Mouse (Mus musculus) WW6 (cell line): Measurements from ENCODE around the gene Stim2.
A peak's percentile ranks its signal among the peaks of the same experiment; 100 is the strongest.

Experiments used
- DNase-seq: peaks from one replicate; pipeline ENCODE4 v3.0.0-alpha.2; 2013; ENCODE audit warnings: low read depth, low spot score

The Stim2 gene

DNA sequence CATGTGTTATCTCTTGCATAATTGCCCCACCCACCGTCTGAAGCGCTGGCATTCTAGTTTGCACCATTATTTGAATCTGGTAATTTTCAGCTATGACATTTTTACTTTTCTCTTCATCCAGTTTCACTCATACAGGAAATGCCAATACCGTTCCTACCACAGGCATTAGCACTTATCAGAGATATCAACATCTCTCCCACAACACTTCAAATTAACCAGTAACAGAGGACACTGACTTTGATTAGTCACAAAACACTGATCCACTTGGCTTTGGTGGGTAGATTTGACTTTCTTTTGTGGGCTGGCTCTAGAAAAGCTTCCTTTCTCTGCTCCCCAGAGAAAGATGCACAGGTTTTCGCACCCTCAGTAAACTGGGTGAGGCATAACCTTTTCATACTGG, 3.7 kb upstream of the Stim2 start:
- DNase-seq, result no peak

DNA sequence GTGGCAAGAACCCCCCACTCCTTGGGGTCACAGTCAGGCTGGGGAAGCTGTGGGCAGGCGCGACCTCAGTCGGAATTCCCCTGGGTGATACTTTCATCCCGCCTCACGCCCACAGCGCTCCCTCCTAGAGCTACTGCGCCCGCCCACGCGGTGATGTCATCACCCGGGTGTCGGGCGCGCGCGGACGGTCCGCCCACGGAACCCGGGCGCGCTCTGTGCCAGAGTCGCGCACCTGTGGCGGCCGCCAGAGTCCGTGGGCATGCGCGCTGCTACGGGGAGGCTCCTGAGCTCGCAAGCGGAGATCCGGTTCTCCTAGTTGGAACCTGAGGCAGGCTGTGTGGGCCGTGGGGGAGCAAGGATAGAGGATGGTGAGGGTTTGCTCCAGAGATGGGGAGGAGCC, 3.0 kb upstream of the Stim2 start:
- DNase-seq, result peak; percentile 47

DNA sequence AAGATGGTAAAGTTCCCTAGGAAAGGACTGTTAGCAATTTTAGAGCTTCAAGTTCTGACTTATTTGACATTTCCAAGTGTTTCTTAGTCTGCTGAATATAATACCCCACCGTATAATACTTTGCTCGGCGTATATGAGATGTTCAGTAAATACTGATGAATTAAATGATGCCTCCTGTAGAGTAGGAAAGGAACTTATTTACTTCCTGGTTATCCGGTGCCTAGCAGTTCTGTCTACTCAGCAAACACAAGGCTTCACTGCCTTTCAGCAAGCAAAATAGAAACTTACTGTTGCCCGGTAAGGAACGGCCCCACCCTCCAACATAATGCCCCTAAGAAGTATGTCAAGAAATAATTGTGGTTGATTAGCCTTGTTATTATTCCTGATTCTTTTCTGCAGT, 1.5 kb upstream of the Stim2 start:
- DNase-seq, result no peak

DNA sequence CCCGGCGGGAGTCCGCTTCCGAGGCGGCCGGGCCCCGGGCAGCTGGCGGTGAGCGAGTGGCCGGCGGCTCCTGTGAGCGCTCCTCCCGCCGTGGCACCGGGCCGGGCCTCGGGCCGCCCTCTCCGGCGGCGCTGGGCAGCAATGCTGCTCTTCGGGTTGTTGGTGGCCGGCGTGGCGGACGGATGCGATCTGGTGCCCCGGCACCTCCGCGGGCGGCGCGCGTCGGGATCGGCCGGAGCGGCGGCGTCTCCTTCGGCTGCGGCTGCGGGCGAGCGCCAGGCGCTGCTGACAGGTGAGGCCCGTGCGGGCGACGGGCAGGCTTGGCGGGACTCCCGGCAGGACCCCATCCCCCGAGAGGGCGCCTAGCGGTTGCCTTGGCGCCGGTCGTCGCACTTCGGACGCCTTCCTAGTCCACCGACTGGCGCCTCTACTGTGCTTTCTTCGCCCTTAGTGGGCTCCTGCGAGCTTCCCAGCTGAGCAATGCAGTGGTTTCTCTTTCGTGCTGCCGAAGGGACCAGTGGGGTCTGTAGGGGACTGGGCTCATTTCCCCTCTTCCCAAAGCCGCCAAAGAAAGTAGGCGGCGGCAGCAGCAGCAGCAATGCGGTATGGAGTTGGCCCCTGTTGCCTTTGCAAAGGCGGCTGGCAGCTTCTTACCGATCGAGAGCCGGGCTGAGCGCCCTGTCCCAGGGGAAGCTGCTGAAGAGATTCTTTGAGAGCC, 603 bp downstream of the Stim2 start:
- peak; percentile 26 for DNase-seq

DNA sequence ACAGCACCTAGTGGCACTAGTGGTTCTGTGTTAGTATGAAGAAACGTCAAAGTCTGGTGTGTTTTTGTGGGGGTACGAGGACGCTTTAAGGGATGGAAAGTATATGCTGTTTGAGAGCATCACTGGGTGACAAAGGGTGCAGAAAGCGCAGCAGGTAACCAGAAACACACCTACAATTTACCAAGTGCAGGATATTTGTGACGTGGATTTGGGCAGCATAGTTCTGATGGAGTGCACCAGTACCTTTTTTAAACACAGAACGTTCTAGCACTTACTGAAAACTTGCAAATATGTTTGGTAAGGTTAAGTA, 1.1 kb downstream of the Stim2 start:
- DNase-seq, result no peak

DNA sequence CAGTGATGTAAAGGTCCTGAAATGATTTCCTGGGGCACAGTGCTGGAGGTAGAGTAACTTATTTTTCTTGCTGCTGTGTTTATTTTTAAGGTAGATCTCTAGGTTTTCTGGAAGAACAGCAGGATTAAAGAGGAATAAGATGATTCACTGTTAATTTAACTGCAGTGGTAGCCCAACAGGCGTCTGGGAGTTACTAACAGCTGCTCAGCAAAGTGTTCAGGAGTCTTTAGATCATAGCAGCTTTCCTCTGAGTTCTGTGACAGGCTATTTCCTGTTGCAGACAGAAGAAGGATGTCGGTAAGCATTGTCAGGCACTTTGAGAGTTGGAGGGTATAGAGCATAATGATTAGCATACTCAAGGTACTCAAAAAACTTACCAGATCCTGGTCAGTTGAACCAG, 1.5 kb downstream of the Stim2 start:
- DNase-seq, result no peak

DNA sequence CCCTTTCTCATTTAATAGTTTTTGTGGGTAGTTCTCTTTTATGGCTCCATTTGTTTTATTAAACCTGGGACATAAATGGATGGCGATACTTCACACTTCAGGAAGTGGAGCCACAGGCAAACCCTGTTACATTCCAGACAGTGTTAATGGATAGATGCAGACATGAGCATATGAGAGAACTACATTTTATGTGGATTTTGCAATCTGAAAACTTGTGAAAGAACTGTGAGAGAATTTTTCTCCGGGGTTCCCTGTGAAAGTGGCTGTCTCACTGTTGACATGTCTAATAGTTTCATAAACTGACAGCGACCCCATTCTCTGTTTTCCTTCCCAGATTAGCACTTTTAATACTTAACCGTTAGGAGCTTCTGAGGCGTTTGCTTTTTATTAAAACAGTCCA, 2.7 kb downstream of the Stim2 start:
- DNase-seq, result no peak

DNA sequence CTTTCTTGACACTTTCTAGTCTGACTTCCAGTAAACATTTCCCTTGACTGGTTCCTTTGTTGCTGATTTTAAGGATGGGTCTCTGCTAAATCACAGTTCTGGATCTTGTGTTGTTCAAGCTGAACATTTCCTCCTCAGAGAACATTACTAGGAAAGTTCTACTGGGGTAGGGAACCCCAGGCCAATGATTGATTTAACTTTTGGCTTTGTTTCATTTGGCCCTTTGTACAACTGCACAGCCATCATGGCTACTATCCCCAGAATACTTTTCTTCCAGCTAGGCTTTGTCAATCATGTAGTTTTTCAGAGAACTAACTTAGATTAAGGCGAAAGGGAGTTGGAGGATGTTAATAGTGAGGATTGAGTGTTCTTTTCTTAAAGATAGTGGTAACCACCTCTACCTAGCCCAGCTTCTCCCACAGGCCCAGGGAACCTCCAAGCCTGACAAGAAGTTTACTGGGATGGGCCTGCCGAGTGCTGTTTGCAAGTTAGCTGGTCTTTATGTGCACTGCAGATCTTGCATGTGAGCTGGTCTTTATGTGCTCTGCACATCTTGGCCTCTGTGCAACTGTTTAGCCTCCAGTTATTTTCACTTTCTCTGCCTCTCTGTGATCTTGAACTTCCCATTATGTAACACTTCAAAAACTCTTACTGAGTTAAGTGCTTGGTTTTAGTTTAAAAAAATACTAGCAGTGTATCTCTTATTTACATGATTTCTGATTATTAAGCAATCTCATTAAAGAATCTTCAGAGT, 7.0 kb downstream of the Stim2 start:
- DNase-seq, result no peak

DNA sequence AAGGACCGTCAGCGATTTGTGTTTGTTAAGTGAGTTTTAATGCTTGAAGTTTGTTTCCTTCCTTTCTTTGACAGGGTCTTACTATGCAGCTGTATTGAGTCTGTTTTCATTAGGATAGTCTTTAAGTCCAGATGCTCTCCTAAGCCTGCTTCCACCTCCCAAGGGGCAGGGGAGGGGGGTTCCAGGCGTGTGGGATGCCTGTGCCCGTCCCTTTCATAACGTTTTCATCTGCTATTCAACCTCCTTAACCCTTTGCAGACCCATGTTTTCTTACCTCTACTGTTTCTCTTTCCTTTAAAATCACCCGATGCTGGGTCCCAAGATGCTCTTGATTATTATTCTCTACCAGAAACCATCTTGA, 7.5 kb downstream of the Stim2 start:
- no peak for DNase-seq

DNA sequence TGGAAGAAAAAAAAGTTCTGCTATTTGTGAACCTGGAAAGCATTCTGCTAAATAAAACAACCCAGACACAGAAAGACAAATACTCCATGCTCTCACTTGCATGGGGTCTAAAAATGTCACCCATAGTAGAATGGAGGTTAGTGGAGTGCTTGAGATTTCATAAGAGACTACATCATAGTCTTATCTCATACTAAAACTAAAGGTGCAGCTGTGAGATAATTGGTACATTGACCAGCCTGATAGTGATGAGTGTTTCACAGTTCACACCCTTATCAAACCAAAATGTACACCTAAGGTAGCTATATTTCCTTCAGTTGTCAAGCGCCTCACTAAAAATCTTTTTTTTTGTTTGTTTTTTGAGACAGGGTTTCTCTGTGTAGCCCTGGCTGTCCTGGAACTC, 8.5 kb downstream of the Stim2 start:
- no peak for DNase-seq

DNA sequence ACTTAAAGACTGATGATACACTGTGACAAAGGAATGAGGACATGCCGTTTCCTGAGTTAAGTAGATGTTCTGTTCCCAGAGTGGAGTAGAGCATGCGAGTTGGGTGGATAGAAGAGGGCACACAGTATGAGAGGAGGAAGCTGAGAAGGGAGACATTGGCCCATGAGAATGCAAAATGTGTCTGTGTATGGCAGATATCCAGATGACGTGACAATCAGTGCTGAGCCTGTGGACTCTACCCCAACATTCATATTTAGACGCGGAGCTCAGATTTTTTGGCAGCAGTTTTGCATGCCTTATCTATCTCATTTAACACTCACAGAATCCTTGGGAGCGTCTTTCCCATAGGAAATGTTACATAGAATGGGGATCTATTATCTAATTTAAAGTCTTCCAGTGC, 9.3 kb downstream of the Stim2 start:
- DNase-seq, result no peak

DNA sequence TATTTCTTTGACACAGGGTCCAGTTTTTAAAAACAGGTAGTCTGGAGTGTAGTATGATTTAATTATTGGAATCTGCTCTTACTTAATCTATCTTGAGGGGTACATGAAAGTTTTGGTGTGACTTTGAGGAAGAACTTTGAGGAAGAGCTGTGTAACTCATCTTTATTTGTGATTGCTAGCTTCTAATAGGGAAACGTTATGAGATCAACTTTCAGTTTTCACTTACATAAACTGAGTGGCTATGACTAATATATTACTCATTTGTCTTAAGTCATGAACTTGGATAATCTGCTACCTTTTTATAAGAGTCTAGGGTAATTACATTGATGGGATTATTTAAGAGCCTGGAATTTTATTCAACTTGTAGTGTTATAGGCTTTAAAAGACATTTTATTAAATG, 15.0 kb downstream of the Stim2 start:
- DNase-seq, result no peak

DNA sequence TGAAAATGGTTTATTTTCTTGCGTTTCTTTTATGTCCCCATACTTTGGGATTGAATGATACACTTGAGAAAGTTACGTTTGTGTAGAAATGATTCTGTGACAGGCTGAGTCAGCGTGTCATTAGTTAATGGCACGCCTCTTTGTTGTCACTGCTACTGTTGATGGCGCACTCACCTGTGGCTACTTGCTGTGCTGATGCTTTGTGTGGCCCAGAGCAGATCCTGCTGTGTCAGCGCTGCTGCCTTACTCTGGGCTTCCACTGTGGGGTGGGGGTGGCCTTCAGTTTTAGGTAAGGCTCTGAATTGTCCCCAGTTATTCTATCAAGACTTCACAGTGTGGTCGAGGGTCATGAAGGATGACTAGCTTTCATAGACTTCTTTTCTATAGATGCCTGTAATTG, 18.8 kb downstream of the Stim2 start:
- DNase-seq, result no peak

DNA sequence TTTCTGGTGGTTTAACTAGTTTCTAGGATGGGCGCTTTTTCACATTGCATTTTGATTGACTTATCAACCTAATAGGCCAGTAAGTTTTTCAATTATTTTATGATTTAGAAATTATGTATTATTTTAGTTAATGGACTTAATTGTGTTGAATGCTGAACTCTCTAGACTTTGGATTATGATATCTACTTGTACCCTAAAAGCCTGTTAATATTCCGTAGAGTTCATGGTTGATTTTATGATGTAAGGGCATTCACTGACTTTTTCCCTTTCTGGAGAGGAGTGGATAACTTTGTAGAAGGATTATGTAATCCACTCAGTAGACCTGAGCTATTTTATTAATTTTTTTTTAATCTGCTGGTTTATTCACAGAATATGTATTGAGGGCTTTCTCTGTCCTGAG, 20.6 kb downstream of the Stim2 start:
- DNase-seq, result no peak

DNA sequence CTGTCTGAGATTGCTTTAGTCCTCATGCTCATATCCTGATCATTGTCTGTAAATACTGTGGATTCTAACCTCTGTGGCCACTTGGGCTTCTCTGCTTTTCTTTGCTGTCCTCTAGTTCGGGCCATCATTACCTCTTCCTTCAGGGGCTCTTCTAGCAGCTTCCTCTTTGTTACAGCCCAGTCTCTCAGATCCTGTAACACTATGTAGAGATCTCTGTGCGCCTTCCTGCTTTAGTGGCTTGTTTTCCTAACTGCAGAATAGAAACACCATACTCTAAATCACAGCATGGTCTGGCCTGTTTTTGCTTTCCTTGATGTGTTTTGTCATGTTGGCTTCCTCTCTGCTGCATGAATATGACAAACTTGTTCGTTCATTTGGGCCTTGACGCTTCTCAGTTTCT, 21.2 kb downstream of the Stim2 start:
- DNase-seq, result no peak

DNA sequence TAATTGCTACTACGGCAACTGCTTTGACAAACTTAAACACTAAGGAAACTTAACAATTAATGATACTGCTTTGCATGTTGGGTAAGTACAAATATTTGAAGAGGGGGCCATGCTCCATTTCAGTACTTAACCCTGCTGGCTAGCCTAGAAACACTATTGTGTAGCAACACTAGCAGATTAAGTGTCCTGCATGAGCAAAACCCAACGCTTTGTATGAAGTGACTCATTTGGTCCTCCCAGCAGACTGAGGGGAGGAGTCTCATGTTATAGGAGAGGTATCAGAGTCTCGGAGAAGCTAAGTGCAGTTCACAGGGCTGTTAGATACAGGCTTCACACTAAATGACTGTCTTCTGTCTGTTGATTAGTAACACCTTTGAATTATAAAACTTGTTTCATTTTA, 26.3 kb downstream of the Stim2 start:
- no peak for DNase-seq

DNA sequence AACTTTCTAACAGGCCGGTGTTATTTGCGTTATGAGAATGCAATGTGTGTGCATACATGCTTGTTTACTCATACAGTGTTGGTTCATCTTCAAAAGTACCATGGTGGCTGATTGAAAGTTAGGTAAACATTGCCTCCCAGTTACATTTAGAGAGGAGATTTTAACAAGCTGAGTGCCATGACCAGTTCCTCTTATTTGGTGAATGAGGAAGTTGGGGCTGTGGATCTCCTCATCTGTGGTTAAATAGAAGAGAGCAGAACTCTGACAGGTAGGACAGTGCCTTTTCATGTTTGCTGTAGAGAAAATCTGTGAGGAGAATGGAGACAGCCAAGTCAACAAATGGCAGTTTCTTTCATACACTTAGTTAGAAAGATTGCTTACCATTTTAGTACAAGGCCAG, 27.3 kb downstream of the Stim2 start:
- DNase-seq, result no peak

DNA sequence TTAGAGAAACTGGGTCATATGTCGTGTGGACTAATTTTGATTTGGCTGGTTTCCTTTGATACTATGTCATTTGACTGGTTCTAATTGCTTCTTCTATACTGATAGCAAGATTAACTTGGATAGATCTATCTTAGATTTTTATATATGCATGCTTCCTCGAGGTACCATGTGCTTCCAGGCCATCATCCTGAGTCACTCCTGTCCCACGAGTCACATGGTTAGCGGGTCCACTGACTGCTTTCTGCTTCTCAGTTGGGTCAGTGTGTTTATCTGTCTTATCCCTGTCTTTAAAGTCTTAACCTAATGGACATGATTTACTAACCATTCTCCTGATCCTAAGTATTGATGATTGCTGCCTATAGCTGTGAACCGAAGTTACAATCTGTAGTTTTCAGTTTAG, 34.9 kb downstream of the Stim2 start:
- no peak for DNase-seq

DNA sequence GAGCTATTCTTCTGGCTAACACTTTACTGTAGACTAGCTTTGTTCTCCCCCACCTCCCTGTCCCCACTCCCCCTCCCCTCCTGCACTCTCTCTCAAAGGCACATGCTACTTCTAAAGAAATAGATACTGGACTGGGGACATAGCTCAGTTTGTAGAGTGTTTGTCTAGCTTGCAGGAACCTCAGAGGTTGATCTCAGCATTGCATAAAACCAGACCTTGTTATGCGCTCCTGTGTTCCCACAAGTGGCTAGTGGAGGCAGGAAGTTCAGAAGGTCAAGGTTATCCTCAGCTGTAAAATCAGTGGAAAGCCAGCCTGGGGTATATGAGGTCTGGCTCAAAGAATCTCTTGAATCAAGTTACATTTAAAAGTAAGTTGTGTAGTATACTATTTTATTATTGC, 36.4 kb downstream of the Stim2 start:
- DNase-seq, result no peak

DNA sequence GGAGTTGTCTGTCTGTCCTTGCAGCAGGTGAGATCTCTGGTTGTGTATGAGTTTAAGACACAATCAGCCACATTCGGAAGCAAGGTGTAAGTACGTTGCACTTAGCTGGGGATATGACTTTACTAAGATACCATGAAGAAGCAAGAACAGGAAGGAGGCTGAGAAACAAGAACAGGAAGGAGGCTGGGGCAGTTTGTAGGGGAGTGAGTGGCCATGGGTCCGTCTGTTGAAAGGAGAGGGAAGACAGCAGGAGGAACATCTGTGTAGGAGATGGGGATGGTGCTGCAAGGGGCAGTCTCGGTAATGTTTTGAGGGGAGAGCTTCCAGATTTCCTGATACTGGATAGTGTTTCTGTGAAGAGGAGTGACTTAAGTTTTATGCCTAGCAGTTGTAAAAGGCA, 40.3 kb downstream of the Stim2 start:
- DNase-seq, result no peak

DNA sequence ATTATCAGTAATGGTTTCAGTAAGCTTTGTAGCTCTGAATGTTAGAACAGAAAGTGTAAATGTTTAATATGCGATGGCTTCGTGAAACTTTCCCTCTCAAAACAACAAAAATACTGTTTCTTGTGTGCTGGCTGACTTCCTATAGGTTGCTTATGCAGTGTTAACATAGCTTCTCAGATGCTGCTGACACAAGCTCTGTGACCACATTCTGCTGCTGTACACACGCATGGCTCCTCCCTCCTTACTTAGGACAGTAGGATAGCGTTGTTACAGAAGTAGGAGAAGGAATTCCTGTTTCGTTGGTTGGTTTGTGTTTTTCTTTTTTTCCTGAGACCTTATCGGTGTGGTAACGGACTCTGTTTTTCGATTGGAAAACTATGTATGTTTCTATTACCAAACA, 42.2 kb downstream of the Stim2 start:
- no peak for DNase-seq

DNA sequence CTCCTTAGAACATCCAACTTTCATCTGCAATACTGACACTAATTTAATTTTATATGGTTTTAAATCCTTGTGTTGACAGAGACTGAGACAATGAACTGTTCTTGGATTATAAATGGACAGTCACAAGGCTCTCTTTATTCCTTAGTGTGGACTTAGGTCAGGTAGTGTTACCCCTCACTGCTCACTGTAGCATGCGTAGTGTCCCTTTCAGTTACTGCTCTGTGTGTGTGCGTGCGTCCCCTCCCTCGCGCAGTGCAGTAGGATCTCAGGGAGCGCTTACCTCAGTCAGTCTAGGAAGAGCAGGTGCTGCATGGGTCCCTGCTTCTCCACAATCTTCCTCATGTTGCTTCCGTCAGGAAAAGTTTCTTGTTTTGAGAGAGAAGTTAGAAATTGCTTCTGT, 43.7 kb downstream of the Stim2 start:
- DNase-seq, result no peak

DNA sequence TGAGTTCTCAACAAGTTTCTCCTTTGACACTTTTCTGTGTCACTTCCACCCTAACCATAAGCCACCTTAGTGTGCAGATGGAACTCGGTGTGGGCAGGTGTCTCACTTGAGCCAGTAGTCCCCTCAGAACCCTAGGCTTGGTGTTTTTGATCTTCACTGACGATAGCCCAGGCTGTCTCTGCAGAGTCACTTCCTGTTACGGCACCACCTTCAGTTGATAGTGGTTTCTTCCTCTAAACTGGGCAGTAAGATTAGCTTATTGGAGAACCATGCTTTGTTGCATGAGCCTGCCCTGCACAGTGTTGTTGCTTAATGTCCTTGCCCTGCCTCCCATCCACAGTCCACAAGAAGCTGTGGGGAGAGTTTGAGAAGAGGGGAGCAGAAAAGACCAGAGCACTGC, 47.2 kb downstream of the Stim2 start:
- no peak for DNase-seq

DNA sequence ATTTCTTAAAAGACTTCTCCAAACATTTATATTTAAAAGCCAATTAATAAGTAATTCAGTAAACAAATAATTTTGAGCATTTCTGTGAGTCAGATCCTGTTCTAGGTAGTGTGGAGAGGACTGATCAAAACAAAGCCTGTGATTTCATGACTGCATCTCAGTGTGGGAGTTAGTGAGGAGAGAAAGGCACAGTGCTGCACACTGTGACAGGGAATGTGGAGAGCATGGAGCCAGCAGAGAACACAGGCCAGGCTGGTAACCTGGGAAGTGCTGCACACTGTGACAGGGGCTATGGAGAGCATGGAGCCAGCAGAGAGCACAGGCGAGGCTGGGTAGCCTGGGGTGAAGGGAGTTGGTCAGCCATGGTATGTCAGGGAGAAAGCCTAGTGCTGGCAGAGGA, 48.1 kb downstream of the Stim2 start:
- DNase-seq, result no peak
